Mouse (Mus musculus): ENCODE measurements around the gene Bckdha. TPM values are rescaled to one million over a fixed set of nuclear protein-coding genes. Genes with fewer than 3 reads are reported as not detected.

The Bckdha gene
- 42.7 and 43.5 TPM in 2 replicates for polyA plus RNA-seq (2015; fragmentation: Nextera tagmentation; extraction: Ambion mirVana)

DNA sequence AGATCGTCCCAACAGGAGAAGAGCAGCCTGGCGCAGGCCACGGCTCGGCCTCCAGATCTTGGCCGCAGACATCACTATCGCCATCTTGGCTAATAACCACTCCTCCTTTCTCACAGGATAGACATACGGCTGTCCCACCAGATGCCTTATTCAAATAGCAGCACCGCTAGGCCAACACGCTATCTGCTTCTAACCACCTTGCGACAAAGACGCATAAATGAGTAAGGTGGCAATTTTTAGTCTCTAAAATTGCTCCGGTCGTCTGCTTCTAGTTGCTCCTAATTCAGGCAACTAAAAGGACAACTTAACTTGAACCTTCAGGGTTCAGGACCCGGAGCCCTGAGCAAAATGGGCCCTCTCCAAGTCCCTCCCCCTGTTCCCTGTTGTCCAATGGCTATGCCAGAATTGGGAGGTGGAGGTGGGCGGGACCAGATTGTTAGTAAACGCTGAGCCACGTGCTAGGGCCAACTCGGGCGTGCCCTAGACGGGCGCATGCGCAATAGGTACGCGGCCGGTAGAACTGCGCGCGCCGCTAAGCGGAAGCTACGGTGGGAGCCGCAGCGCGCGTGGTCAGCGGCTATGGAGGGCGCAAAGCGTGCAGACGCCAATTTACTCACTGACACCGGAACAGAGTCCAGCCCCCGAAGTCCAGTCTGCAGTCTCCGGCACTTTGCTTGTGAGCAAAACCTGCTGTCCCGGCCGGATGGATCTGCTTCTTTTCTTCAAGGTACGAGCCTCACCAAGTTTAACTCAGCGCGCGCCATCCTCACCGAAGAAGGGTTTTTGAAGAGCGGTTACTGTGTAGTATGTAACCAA, at the start of gene Bckdha, which contains the start of gene Exosc5:
TSS of gene Bckdha (minus strand) at position 325 of the 816 bp plus-strand sequence.
TSS of gene Exosc5 (plus strand) at position 508 of the 816 bp plus-strand sequence.
- Histone ChIP-seq H3K9me3 (no peaks in the 10 kb centered on the region), H3K36me3 (replicated peaks) (peaks cover 3% of the 10 kb centered on the region), H3K4me1 (peaks cover 32% of the 10 kb centered on the region), H3K4me2 (peak within 1 kb of the TSS; percentile 87), H3K4me3 (peak within 1 kb of the TSS; percentile 80), H3K27ac (peak within 1 kb of the TSS; percentile 82), H3K9ac (peak within 1 kb of the TSS; percentile 65), H3K27me3 (replicated peaks) (no peaks in the 10 kb centered on the region)
- 1% methylated on average over 50 of the region's 50 CpGs for WGBS
- ATAC-seq (replicated peaks) = peak; percentile 98

GRCm38 (mm10) chr7:25707581-25708292, 49.0 kb upstream of the Bckdha start:
- H3K9me3 ChIP-seq = no peaks in the 10 kb centered on the region
- peaks cover 10% of the 10 kb centered on the region; the same call in 1 of the 2 replicates for H3K27me3 ChIP-seq (replicated peaks)
- no peak overlapping the region for H3K4me3 ChIP-seq
- WGBS = 73% methylated on average over 15 of the region's 15 CpGs
- H3K36me3 ChIP-seq (replicated peaks) = no peaks in the 10 kb centered on the region
- H3K9ac ChIP-seq = no peak overlapping the region
- peaks cover 31% of the 10 kb centered on the region for H3K4me1 ChIP-seq
- no peak for ATAC-seq (replicated peaks)
- peak overlapping the region; percentile 38; the same call in 1 of the 2 replicates for H3K27ac ChIP-seq
- no peak overlapping the region for H3K4me2 ChIP-seq

- no peaks in the 10 kb centered on the region for H3K36me3 ChIP-seq (replicated peaks)
- 71% methylated on average over 7 of the region's 7 CpGs for WGBS
- no peak overlapping the region for H3K4me3 ChIP-seq
- ATAC-seq (replicated peaks) = no peak
- H3K4me1 ChIP-seq = peaks cover 31% of the 10 kb centered on the region
- H3K27ac ChIP-seq = no peak overlapping the region
- H3K9ac ChIP-seq = no peak overlapping the region
- peaks cover 10% of the 10 kb centered on the region; the same call in 1 of the 2 replicates for H3K27me3 ChIP-seq (replicated peaks)
- no peak overlapping the region for H3K4me2 ChIP-seq
- H3K9me3 ChIP-seq = no peaks in the 10 kb centered on the region
These were observed 47.9 kb upstream of the Bckdha start for GRCm38 (mm10) chr7:25706578-25707170.

DNA sequence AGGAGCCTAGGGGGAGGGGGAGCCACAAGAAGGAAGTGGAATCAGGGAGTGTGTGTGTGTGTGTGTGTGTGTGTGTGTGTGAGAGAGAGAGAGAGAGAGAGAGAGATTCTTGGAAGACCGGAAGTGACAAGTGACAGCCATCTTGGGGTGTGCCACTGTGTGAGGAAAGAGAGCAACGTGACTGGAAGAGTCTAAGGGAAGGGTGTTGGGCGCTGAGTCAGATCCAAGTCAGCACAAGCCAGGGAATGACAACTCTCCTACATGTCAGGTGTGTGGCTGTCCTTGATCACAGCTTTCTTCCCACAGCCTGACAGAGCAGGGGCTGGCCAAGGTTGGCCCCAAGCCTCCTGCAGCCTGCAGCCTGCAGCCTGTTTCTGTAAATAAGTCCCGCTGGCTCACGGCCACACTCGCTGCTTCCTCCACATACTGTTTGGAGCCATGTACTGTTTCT, 47.0 kb upstream of the Bckdha start:
- ATAC-seq (replicated peaks) = no peak
- no peak overlapping the region for H3K27ac ChIP-seq
- no peaks in the 10 kb centered on the region for H3K9me3 ChIP-seq
- H3K4me1 ChIP-seq = peaks cover 26% of the 10 kb centered on the region
- H3K9ac ChIP-seq = no peak overlapping the region
- 69% methylated on average over 6 of the region's 6 CpGs for WGBS
- H3K36me3 ChIP-seq (replicated peaks) = no peaks in the 10 kb centered on the region
- H3K4me3 ChIP-seq = no peak overlapping the region
- H3K27me3 ChIP-seq (replicated peaks) = peaks cover 10% of the 10 kb centered on the region; the same call in 1 of the 2 replicates
- H3K4me2 ChIP-seq = no peak overlapping the region

- 6% methylated on average over 33 of the region's 37 CpGs for whole genome bisulfite sequencing
These were observed 46.1 kb upstream of the Bckdha start for GRCm38 (mm10) chr7:25704716-25705364.

GRCm38 (mm10) chr7:25703793-25704494, 45.2 kb upstream of the Bckdha start:
- Histone ChIP-seq H3K4me2 (peak overlapping the region; percentile 72), H3K4me3 (peak overlapping the region; percentile 39), H3K9ac (no peak overlapping the region), H3K27ac (no peak overlapping the region), H3K9me3 (no peaks in the 10 kb centered on the region), H3K36me3 (replicated peaks) (no peaks in the 10 kb centered on the region), H3K4me1 (peaks cover 14% of the 10 kb centered on the region), H3K27me3 (replicated peaks) (peaks cover 10% of the 10 kb centered on the region; the same call in 1 of the 2 replicates)
- ATAC-seq (replicated peaks) = peak; percentile 53
- 20% methylated on average over 10 of the region's 10 CpGs for WGBS

More at GRCm38 (mm10) chr7:25704716-25705364, 46.1 kb upstream of the Bckdha start:
- H3K4me1 ChIP-seq = peaks cover 17% of the 10 kb centered on the region
- peak overlapping the region; percentile 39 for H3K4me3 ChIP-seq
- no peaks in the 10 kb centered on the region for H3K9me3 ChIP-seq
- peak overlapping the region; percentile 72 for H3K4me2 ChIP-seq
- H3K36me3 ChIP-seq (replicated peaks) = no peaks in the 10 kb centered on the region
- H3K27ac ChIP-seq = no peak overlapping the region
- peak overlapping the region; percentile 35 for H3K9ac ChIP-seq
- ATAC-seq (replicated peaks) = peak; percentile 52
- H3K27me3 ChIP-seq (replicated peaks) = peaks cover 10% of the 10 kb centered on the region; the same call in 1 of the 2 replicates

DNA sequence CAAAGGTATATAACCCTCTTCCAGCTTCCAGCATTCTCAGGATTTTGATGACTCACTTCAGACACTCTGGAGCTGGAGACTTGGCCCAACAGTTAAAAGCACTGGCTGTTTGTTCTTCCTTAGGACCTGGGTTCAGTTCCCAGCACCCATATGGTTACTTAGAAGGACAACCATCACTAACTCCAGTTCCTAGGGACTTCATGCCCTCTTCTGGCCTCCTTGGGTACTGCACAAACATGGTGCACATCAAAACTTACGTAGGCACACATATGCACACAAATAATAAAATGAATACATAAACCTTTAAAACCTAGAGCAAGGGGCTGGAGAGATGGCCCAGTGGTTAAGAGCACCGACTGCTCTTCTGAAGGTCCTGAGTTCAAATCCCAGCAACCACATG, 43.6 kb upstream of the Bckdha start:
- Histone ChIP-seq H3K4me3 (no peak overlapping the region), H3K4me1 (peaks cover 14% of the 10 kb centered on the region), H3K9ac (no peak overlapping the region), H3K4me2 (no peak overlapping the region), H3K9me3 (no peaks in the 10 kb centered on the region), H3K27me3 (replicated peaks) (peaks cover 10% of the 10 kb centered on the region; the same call in 1 of the 2 replicates), H3K36me3 (replicated peaks) (no peaks in the 10 kb centered on the region), H3K27ac (no peak overlapping the region)
- ATAC-seq (replicated peaks) = no peak
- 95% methylated on average over 2 of the region's 2 CpGs for WGBS

DNA sequence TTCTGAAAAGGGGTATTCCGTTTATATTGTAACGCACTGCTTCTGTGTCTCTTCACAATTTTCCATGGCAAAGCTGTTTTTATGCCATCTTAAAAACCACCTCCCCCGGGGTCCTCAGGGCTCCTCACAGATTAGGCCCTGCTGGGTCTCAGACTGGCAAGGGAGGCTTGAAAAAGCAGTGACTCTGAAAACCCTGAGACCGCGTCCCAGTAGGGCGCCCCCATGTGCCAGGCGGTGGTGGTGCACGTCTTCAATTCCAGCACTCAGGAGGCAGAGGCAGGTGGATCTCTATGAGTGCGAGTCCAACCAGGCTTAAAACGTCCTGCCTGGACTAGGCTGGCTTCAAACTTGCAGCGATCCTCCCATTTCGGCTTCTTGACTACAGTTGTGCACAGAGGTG, 42.0 kb upstream of the Bckdha start:
- H3K4me2 ChIP-seq = no peak overlapping the region
- peaks cover 14% of the 10 kb centered on the region for H3K4me1 ChIP-seq
- H3K9ac ChIP-seq = no peak overlapping the region
- no peak overlapping the region for H3K27ac ChIP-seq
- ATAC-seq (replicated peaks) = no peak
- no peak overlapping the region for H3K4me3 ChIP-seq
- 75% methylated on average over 12 of the region's 12 CpGs for WGBS
- no peaks in the 10 kb centered on the region for H3K9me3 ChIP-seq
- no peaks in the 10 kb centered on the region for H3K36me3 ChIP-seq (replicated peaks)
- H3K27me3 ChIP-seq (replicated peaks) = peaks cover 10% of the 10 kb centered on the region; the same call in 1 of the 2 replicates

DNA sequence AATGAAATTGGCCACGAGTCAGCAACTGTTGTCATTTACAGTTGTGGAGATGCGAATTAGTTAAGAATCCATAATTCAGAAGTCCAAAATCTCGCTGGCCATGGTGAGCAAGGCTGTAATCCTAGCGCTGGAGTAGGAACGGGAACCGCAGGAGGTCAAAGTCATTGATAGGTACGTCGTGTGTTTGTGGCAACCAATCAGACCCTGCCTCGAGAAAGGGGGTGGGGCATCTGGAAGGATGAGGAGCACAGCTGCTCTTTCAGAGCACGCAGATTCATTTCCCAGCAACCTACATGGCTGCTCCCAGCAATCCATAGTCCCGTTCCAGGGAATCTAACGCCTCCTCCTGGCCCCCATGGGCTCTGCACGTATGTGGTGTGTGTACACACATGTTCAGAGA, 41.1 kb upstream of the Bckdha start:
- Histone ChIP-seq H3K4me2 (no peak overlapping the region), H3K27me3 (replicated peaks) (peaks cover 10% of the 10 kb centered on the region; the same call in 1 of the 2 replicates), H3K9ac (no peak overlapping the region), H3K4me3 (no peak overlapping the region), H3K4me1 (peaks cover 10% of the 10 kb centered on the region), H3K36me3 (replicated peaks) (no peaks in the 10 kb centered on the region), H3K27ac (no peak overlapping the region), H3K9me3 (no peaks in the 10 kb centered on the region)
- WGBS = 60% methylated on average over 13 of the region's 13 CpGs
- ATAC-seq (replicated peaks) = no peak

- H3K36me3 ChIP-seq (replicated peaks) = no peaks in the 10 kb centered on the region
- ATAC-seq (replicated peaks) = peak; percentile 67
- peaks cover 6% of the 10 kb centered on the region for H3K4me1 ChIP-seq
- H3K4me3 ChIP-seq = no peak overlapping the region
- H3K4me2 ChIP-seq = no peak overlapping the region
- WGBS = 46% methylated on average over 8 of the region's 8 CpGs
- H3K27ac ChIP-seq = no peak overlapping the region
- H3K27me3 ChIP-seq (replicated peaks) = peaks cover 22% of the 10 kb centered on the region
- no peaks in the 10 kb centered on the region for H3K9me3 ChIP-seq
- H3K9ac ChIP-seq = no peak overlapping the region
These were observed 35.3 kb upstream of the Bckdha start for GRCm38 (mm10) chr7:25694104-25694503.

DNA sequence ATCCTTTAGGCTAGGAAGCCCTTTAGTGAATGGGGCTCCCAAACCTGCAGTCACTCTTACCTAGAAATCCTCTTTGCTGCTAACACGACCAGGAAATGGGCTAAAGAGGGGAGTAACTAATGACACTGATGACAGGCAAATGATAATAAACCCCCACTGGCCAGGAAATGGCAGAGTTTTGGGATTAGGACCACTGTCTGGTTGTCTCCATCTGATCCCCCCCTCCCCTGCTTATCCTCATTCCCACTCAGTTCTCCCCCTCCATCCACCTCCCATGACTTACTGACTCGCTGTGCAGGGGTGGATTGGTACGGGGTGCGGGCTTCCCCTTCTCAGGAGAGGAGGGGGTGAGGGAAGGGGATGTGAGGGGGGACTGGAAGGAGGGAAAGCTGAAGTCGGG, 31.3 kb upstream of the Bckdha start:
- Histone ChIP-seq H3K9ac (no peak overlapping the region), H3K36me3 (replicated peaks) (no peaks in the 10 kb centered on the region), H3K4me3 (no peak overlapping the region), H3K4me2 (peak overlapping the region; percentile 67; the same call in 1 of the 2 replicates), H3K4me1 (peaks cover 33% of the 10 kb centered on the region), H3K27ac (no peak overlapping the region), H3K27me3 (replicated peaks) (peaks cover 59% of the 10 kb centered on the region), H3K9me3 (no peaks in the 10 kb centered on the region)
- no peak for ATAC-seq (replicated peaks)
- WGBS = 48% methylated on average over 5 of the region's 5 CpGs

All from midbrain, embryonic 15.5 days (tissue).